Mouse (Mus musculus) intestine, embryonic 15.5 days (tissue): ENCODE measurements around the gene Rassf3. TPM values are rescaled to one million over a fixed set of nuclear protein-coding genes. Genes with fewer than 3 reads are reported as not detected.

Experiments
- ATAC-seq: fragments of 200-750 bp; cut with Nextera tagmentation; 2 replicates; pipeline ENCODE4 v1.8.0; 2017; ENCODE audit warnings: moderate TSS enrichment, moderate library complexity
- H3K27ac ChIP-seq: fragments of 300-500 bp; sonication (generic); 2 replicates; pipeline ENCODE4 v1.5.1; 2015; ENCODE audit warnings: mild to moderate bottlenecking, inconsistent platforms
- H3K27me3 ChIP-seq: fragments of 300-500 bp; sonication (generic); replicated peaks from 2 replicates; pipeline ENCODE4 v1.6.1; 2015; ENCODE audit warnings: inconsistent platforms
- H3K36me3 ChIP-seq: fragments of 300-500 bp; sonication (generic); 2 replicates; pipeline ENCODE4 v1.6.1; 2015; ENCODE audit warnings: inconsistent platforms
- H3K4me1 ChIP-seq: fragments of 300-500 bp; sonication (generic); replicated peaks from 2 replicates; pipeline ENCODE4 v1.6.1; 2015; ENCODE audit warnings: inconsistent platforms
- H3K4me2 ChIP-seq: fragments of 300-500 bp; sonication (generic); replicated peaks from 2 replicates; pipeline ENCODE4 v1.6.1; 2015; ENCODE audit warnings: mild to moderate bottlenecking, inconsistent platforms
- H3K4me3 ChIP-seq: fragments of 300-500 bp; sonication (generic); replicated peaks from 2 replicates; pipeline ENCODE4 v1.5.1; 2015; ENCODE audit warnings: inconsistent platforms
- H3K9ac ChIP-seq: fragments of 300-500 bp; sonication (generic); 2 replicates; pipeline ENCODE4 v1.6.1; 2015; ENCODE audit warnings: inconsistent platforms
- H3K9me3 ChIP-seq: fragments of 300-500 bp; sonication (generic); 2 replicates; pipeline ENCODE4 v1.6.1; 2016; ENCODE audit warnings: inconsistent platforms
- WGBS: fragments of 180-500 bp; shearing (Covaris S2); methylation state at CpG from one replicate; pipeline ENCODE4 v1.1.7; 2015; 5-methylcytosine and 5-hydroxymethylcytosine counted together
- polyA plus RNA-seq: library from polyadenylated mRNA; unstranded; fragments of >200 nt; fragmentation: Nextera tagmentation; extraction: Ambion mirVana; gene quantifications from 2 replicates; pipeline ENCODE4 v1.2.1, GENCODE M21; 2015

Rassf3 gene
- polyA plus RNA-seq, 1 experiment from 2014 or later, result 23.5 TPM

DNA sequence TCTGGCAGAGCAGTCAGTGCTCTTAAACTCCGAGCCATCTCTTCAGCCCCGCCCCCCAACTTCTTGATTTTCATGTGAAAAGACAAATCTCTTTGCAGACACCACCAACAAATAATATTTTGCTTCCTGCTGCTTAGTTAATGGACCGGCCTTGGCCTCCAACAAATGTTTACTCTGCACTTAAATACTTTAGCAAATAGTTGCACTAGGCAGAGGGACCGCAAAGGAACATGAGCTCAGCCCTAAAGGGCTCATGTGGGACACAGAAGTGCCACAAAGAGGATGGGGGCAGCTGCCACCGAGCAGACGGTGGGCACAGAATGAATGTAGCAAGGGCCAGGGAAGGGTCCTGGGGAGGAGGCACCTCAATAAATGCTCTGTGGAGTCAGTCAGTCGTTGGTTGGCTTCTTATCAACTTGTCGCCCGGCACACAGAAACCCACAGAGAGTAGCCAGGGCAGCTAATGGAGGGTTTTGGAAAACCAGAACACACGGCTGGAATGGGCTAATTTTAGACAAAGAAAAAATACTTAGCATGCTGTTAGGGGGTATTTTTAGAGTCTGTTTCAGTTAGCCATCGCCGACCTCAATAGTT is 44.0 kb downstream of the Rassf3 start:
- ATAC-seq, result no peak
- 19% methylated on average over 12 of the region's 12 CpGs for WGBS

DNA sequence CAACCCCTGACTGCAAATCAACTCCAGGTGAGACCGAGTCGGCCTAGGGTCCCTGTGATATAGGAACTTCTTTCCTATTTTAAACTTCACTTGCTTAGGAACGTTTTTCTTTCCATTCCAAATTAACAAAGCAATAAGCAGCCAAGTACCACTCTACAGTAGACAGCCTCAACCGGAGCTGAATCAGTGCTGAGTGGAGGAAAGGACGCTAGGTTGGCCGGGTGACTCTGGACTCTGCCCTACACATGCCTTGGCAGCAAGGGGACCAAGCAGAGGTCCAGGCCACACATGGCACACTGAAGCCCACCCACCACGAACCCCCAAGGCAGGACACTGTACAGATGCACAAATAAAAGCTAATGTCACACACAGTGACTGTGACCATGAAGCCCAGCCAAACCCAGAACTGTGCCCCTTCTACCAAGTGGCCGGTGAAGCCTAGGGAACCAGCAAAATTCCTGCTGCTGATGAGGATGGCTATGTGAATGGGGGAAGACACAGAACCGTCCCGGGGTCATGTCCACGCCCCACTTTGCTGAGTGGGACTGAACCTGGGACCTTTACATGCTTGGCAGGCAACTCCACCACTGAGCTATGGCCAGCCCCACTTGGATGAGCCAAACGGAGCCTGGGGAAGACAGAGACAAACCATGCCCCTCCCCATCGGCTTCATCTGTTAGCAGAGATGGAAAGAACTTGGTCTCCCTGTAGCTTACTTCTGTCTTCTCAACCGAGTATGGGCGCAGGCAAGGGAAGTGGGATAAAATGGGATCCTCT is 45.2 kb downstream of the Rassf3 start:
- Histone ChIP-seq H3K27ac (0 out of 2 replicates have a peak overlapping the region, but pooled peaks have one; percentile 87), H3K27me3 (no peaks in the 10 kb centered on the region), H3K4me1 (peaks cover 76% of the 10 kb centered on the region), H3K36me3 (no peaks in the 10 kb centered on the region), H3K9ac (no peak overlapping the region), H3K9me3 (no peaks in the 10 kb centered on the region), H3K4me2 (no peak overlapping the region), H3K4me3 (no peak overlapping the region)
- ATAC-seq, result no peak
- WGBS, result 59% methylated on average over 15 of the region's 15 CpGs

More for the DNA sequence above, 44.0 kb downstream of the Rassf3 start:
- no peak overlapping the region for H3K4me3 ChIP-seq
- H3K27me3 ChIP-seq, result no peaks in the 10 kb centered on the region
- no peaks in the 10 kb centered on the region for H3K36me3 ChIP-seq
- peak overlapping the region; percentile 37; the same call in 1 of the 2 replicates for H3K4me2 ChIP-seq
- peak overlapping the region; percentile 87 for H3K27ac ChIP-seq
- no peaks in the 10 kb centered on the region for H3K9me3 ChIP-seq
- H3K4me1 ChIP-seq, result peaks cover 78% of the 10 kb centered on the region
- H3K9ac ChIP-seq, result no peak overlapping the region

DNA sequence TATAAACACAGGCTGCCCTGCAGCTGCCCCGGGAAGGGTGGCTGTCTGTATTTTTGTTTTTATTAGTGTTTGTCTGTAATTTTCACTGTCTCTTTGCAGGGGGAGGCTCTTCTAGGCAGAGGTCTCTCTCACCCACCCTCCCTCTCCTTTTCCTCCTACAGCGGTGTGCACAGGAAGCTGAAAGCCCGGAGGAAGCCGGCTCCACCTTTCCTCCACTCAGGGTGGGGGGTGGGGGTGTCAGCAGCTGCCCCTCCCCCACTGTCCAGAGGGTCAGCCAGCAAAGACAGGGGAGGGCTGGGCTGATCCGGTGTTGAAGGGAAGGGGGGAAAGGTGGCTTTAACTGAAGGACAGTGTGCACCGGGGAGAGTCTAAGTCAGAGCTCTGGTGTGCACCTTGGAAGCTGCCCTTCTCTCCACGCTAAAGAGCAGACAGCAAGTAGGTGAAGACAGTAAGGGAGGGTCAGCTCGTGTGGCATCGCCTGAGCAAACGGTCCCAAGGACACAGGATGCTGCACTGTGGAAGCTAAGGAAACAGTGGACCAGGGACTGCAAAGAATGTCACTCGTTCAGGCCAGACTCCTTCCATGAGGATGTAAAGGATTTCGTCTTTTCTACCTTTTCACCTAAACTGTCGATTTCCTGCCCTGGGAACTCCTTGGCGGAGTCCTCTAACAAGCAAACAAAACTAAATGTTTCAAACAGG is 46.0 kb downstream of the Rassf3 start:
- no peaks in the 10 kb centered on the region for H3K27me3 ChIP-seq
- peak overlapping the region; percentile 34 for H3K4me2 ChIP-seq
- 18% methylated on average over 14 of the region's 14 CpGs for WGBS
- peak overlapping the region; percentile 87 for H3K27ac ChIP-seq
- no peak overlapping the region for H3K9ac ChIP-seq
- ATAC-seq, result 0 out of 2 replicates have a peak, but pooled peaks have one; percentile 23
- no peaks in the 10 kb centered on the region for H3K9me3 ChIP-seq
- no peaks in the 10 kb centered on the region for H3K36me3 ChIP-seq
- H3K4me1 ChIP-seq, result peaks cover 73% of the 10 kb centered on the region
- no peak overlapping the region for H3K4me3 ChIP-seq

DNA sequence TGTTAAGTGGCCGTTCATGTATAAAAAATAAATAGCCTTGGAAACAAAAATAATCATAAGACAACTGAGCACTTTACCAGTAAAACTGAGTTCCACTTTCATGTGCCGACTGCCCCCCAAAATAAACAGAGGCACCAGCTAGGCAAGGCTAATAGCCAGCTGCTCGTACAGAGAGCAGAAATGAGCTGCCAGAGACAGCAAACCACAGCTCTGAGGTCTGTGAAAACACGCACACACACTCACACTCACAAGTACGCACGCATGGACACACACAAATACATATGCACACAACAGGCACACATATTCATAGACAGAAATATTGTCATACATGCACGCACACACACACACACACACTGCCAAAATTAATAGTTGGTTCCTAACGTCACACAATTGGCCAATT is 46.6 kb downstream of the Rassf3 start:
- H3K27me3 ChIP-seq, result no peaks in the 10 kb centered on the region
- no peak overlapping the region for H3K4me3 ChIP-seq
- peaks cover 74% of the 10 kb centered on the region for H3K4me1 ChIP-seq
- H3K9me3 ChIP-seq, result no peaks in the 10 kb centered on the region
- H3K36me3 ChIP-seq, result no peaks in the 10 kb centered on the region
- H3K27ac ChIP-seq, result peak overlapping the region; percentile 87
- 18% methylated on average over 8 of the region's 8 CpGs for WGBS
- no peak overlapping the region for H3K9ac ChIP-seq
- no peak for ATAC-seq
- peak overlapping the region; percentile 34 for H3K4me2 ChIP-seq

DNA sequence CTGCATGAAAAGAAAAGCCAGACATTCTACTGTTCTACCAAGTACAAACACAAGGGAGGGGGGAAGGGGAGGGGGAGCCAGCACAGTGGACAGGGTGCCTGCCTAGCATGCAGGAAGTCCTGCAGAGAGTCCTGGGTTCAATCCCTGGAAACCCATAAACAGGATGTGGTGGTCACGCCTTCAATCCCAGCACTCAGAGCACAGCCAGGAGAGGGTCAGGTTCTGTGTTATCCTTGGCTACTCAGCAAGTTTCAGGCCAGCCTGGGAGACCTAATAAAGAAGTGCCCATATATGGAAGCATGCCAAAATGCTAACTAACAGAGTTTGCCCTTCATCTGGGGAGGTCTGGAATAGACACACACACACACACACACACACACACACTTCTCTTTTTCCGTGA is 47.1 kb downstream of the Rassf3 start:
- H3K4me2 ChIP-seq, result no peak overlapping the region
- peak overlapping the region; percentile 87 for H3K27ac ChIP-seq
- no peaks in the 10 kb centered on the region for H3K9me3 ChIP-seq
- peaks cover 74% of the 10 kb centered on the region for H3K4me1 ChIP-seq
- H3K4me3 ChIP-seq, result no peak overlapping the region
- H3K27me3 ChIP-seq, result no peaks in the 10 kb centered on the region
- H3K9ac ChIP-seq, result no peak overlapping the region
- 21% methylated on average over 2 of the region's 2 CpGs for WGBS
- ATAC-seq, result peak; percentile 27
- no peaks in the 10 kb centered on the region for H3K36me3 ChIP-seq

DNA sequence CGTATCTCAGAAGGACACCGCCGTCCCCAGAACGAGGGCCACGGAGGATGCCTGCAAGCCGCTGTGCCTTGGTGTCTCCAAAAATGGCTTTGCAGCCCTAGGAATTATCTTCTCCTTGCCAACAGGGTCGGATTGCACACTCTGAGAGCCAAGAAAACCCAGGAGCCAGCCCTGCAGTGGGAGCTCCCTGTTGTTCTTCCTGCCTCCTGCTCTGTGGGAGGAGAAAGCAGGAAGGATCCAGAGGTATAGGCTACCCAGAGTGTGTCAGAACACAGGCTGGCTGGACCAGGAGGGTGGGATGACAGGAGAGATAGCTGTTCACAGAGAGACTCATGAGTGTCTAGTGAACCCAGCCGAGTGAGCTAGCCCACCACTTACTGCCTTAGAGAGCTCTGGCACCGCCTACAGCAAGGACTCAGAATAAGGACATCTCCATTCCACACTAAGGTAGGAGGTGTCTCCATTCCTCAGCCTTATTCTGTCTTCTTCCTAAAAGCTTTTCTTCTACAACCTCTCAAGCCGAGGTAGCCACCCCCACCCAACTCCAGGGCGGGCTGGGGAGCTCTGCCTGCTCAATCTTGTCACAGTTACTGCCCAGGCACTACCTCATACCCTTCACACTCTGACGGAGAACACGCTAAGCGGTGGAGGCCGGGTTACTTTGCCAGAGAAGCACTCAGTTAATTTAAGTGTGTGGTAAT is 48.0 kb downstream of the Rassf3 start:
- Histone ChIP-seq H3K4me1 (peaks cover 80% of the 10 kb centered on the region), H3K4me3 (no peak overlapping the region), H3K27me3 (no peaks in the 10 kb centered on the region), H3K27ac (peak overlapping the region; percentile 59; the same call in 1 of the 2 replicates), H3K9me3 (no peaks in the 10 kb centered on the region), H3K9ac (no peak overlapping the region), H3K36me3 (no peaks in the 10 kb centered on the region), H3K4me2 (no peak overlapping the region)
- ATAC-seq, result no peak
- WGBS, result 76% methylated on average over 15 of the region's 15 CpGs

DNA sequence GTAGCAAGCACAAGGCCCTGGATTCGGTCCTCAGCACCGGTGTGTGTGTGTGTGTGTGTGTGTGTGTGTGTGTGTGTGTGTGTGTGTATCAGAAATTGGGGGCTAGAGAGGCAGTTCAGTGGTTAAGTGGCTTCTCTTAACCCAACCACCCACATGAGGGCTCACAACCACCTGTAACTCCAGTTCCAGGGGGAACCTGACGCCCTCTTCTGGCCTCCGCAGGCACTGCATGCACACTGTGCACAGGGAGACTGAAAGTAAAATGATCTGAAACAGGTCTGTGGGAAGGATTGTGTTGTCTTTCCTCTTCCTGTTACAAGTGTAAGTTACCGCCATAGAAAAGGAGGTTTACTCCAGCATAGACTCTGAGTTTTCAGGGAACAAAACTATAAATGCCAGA is 49.0 kb downstream of the Rassf3 start:
- Histone ChIP-seq H3K9ac (no peak overlapping the region), H3K27me3 (no peaks in the 10 kb centered on the region), H3K4me3 (no peak overlapping the region), H3K36me3 (no peaks in the 10 kb centered on the region), H3K4me1 (peaks cover 72% of the 10 kb centered on the region), H3K9me3 (no peaks in the 10 kb centered on the region), H3K27ac (peak overlapping the region; percentile 59), H3K4me2 (no peak overlapping the region)
- ATAC-seq, result no peak
- 62% methylated on average over 5 of the region's 5 CpGs for WGBS

DNA sequence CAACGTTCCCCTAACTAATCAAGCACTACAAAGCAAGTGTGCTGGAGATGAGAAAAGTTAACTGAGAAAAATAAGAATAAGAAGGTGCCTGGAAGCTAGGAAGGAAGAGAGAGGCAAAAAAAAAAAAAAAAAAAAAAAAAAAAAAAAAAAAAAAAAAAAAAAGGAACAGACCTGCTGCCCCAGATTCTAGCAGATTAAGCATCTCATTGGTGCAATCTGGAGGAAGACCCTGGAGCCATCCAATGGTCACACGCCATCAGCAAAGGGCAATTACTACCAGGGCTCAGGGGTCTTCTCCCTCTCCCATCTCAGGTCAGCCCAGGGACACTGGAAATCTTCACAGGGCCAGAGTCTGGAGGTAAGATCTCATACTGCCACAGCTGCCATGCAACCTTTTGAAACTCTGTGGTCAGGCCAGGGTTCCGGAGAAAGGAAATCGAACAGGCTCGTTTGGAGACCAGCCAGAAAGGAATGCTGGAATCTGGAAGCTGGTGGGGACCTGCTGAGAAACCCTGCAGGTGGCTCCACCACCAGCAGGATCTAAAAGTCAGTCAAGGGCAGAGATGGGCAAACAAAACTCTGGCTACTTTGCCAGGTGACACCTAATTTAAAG is 49.6 kb downstream of the Rassf3 start:
- H3K9ac ChIP-seq, result no peak overlapping the region
- no peaks in the 10 kb centered on the region for H3K27me3 ChIP-seq
- peaks cover 68% of the 10 kb centered on the region for H3K4me1 ChIP-seq
- peak overlapping the region; percentile 67; the same call in 1 of the 2 replicates for H3K27ac ChIP-seq
- WGBS, result 41% methylated on average over 5 of the region's 5 CpGs
- no peak overlapping the region for H3K4me2 ChIP-seq
- no peaks in the 10 kb centered on the region for H3K9me3 ChIP-seq
- H3K4me3 ChIP-seq, result no peak overlapping the region
- ATAC-seq, result no peak
- no peaks in the 10 kb centered on the region for H3K36me3 ChIP-seq

DNA sequence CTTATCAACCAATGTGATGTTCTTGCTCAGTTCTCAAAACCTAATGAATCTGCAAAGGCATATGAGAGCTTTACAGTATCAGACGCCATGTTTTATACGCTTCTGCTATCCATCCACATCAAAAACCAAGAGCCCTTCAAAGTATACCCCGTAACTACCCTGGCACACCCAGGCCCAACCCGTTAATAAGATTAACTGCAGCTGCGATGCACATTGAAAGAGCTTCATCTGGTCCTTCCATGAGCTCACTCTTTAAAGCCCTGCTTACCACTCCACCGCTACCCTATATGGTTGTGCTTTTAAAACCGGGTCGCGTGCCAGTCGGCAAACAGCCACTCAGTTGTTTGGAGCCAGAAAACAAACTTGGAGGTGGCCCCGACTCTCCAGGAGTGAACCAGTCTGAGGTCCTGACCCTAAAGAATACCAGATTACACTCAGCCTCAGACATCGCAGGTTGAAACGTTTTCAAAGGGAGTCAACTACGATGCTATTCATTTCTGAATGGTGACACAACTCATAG is 50.6 kb downstream of the Rassf3 start:
- no peak for ATAC-seq
- H3K4me1 ChIP-seq, result peaks cover 66% of the 10 kb centered on the region
- WGBS, result 61% methylated on average over 14 of the region's 14 CpGs
- no peaks in the 10 kb centered on the region for H3K9me3 ChIP-seq
- no peak overlapping the region for H3K4me3 ChIP-seq
- no peaks in the 10 kb centered on the region for H3K36me3 ChIP-seq
- peak overlapping the region; percentile 67 for H3K27ac ChIP-seq
- no peaks in the 10 kb centered on the region for H3K27me3 ChIP-seq
- H3K4me2 ChIP-seq, result no peak overlapping the region
- no peak overlapping the region for H3K9ac ChIP-seq

DNA sequence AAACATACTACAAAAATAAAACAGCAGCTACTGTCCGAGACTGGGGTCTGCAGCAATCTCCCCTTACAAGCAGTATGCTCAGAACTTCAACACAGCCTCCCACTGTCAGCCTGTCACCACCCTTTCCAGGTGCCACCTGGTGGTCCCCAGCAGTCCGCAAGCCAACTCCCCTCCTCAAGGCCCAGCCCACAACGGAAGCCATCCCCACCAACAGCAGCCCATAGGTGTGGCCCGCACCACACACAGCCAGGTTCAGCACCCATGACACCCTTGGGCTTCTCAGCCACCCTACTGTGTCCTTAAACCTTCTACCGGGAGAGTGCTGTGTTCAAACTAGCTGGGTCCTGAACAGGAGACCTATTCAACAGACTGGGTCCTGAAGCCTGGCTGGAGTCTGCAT is 51.1 kb downstream of the Rassf3 start:
- H3K36me3 ChIP-seq, result no peaks in the 10 kb centered on the region
- H3K9me3 ChIP-seq, result no peaks in the 10 kb centered on the region
- H3K9ac ChIP-seq, result no peak overlapping the region
- no peaks in the 10 kb centered on the region for H3K27me3 ChIP-seq
- no peak for ATAC-seq
- H3K4me3 ChIP-seq, result no peak overlapping the region
- H3K27ac ChIP-seq, result peak overlapping the region; percentile 67
- peaks cover 66% of the 10 kb centered on the region for H3K4me1 ChIP-seq
- WGBS, result 88% methylated on average over 5 of the region's 5 CpGs
- H3K4me2 ChIP-seq, result no peak overlapping the region

DNA sequence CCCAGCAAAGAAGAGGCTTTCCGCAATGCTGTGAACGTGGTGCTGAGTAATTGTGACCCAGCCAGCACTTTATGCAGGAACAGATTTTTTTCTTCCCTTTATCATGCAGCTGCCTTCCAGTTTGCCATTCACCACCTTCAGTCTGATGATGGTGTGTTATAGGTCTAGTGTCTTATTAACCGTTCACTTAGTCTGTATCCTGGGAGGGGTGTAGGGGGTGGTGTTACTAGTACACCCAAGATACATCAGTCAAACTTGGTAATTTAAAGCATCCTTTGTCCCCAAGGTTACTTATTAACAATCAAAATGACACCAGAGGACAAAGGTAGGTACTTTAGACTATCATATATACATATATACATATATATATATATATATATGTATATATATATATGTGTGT is 51.7 kb downstream of the Rassf3 start:
- H3K4me1 ChIP-seq, result peaks cover 67% of the 10 kb centered on the region
- peak overlapping the region; percentile 44 for H3K27ac ChIP-seq
- H3K4me3 ChIP-seq, result no peak overlapping the region
- peak; percentile 61 for ATAC-seq
- H3K9me3 ChIP-seq, result no peaks in the 10 kb centered on the region
- H3K4me2 ChIP-seq, result no peak overlapping the region
- 71% methylated on average over 3 of the region's 3 CpGs for WGBS
- H3K36me3 ChIP-seq, result no peaks in the 10 kb centered on the region
- H3K9ac ChIP-seq, result no peak overlapping the region
- no peaks in the 10 kb centered on the region for H3K27me3 ChIP-seq
